Mouse (Mus musculus) megakaryocyte, adult 5-6 weeks (primary cell): Measurements from ENCODE around the gene Lyl1. TPM values are rescaled to one million over a fixed set of nuclear protein-coding genes. Genes with fewer than 3 reads are reported as not detected.

Experiments
- ATAC-seq: 2 replicates; pipeline ENCODE4 v1.8.0; 2016; ENCODE audit warnings: mild to moderate bottlenecking, inconsistent platforms; ENCODE audit not compliant: poor library complexity, severe bottlenecking
- total RNA-seq, 2 experiments: library from RNA; stranded (forward) in 1 of 2; stranded (reverse) in 1 of 2; fragments of 153-499, 151-499 nt in 1 of 2; fragments of 221-1000, 200-1000 nt in 1 of 2; gene quantifications; 2 replicates each; pipeline versions ENCODE4 v1.2.3 to v1.2.4; 2015 to 2017

Gene Lyl1
- total RNA-seq, 2 experiments from 2014 or later, result 62.0 to 69.9 TPM

DNA sequence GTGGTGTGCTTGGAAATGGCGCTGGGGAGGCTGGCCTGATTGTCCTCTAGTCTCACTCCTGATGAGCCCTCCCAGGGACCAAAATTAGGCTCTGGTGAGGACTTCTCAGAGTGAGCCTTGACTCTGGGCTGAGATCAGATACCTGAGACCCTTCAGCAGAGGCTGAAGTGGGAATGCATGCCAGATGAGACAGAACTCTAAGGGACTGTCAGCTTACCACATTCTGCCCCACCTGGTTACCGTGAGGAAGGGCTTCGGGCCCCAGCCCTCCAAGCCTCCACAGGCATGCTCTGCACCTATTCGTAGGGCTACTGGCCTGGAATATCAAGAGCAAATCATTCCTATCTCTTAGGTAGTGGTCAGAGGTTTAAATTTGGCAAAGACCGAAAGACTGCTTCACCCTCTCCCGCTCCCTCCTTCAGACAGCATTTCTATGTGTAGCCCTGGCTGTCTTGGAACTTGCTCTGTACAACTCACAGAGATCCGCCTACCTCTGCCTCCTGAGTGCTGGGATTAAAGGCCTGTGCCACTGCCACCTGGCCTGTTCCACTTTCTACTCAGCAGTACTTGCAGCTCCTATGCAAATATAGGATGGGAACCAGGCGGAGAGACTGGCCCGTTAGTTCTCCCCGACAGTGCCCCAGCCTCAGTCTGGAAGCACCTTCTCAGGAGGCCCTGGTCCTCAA is 37.6 kb downstream of the Lyl1 start:
- ATAC-seq, result no peak

DNA sequence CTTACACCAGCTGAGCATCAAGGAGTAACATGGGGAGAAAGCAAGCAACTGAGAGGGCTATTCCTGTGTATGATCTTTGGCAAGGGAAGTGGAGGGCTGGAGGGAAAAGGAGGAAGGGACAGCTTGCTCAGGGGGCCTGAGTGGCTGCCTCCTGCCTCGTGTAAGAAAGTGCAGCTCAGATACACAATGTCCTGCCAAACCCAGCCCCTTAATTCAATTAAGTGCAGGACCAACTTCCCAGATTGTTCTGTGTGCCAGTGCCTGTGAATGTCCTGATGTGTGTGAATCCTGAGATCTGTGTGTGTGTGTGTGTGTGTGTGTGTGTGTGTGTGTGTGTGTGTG is 38.1 kb downstream of the Lyl1 start:
- no peak for ATAC-seq

GRCm38 (mm10) chr8:84740895-84741843 is 39.9 kb downstream of the Lyl1 start:
- no peak for ATAC-seq

DNA sequence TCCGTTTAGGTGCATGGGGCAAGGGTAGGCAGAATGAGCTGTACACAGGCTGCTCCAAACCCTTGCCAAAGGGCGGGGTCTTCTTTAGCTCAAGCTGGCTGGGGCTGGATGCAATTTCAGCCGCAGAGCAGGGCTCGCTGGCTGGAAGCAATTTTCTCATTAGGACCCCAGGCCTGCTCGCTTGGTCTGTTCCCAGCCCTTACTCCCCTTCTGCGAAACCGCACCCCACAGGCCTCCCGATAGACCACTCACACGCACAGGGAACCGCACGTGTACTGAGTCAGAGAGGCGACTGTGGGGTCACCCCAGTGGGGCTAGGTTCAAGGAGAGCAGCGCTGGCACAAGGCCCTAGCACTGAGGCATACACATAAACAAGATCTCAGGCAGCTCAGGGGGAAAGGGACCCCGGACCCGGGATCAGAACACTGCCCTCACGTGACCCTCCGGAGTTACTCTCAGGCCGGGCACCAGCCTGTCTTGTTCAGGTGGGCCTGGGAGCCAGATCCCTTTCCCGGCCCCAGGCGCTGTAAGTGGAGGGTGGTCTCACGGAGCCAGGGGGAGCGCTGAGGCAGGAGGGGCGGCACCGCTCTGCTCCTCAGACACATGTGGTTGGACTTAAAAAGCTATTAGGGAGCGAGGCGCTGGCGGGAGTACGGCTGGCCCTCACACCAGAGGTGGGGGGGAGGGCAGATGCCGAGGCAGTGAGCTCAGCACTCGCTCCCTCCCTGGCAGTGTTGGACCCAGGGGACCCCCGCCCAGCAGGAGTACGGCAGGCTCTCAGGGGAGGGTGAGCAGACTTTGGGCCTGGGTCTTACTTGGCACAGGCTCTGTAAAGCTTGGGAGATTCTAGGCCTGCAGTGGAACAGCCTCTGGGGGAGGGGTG is 41.2 kb downstream of the Lyl1 start:
- ATAC-seq, result no peak

- no peak for ATAC-seq
Measured at GRCm38 (mm10) chr8:84743054-84743415, 41.8 kb downstream of the Lyl1 start.

GRCm38 (mm10) chr8:84743517-84744420 is 42.5 kb downstream of the Lyl1 start:
- ATAC-seq, result no peak

DNA sequence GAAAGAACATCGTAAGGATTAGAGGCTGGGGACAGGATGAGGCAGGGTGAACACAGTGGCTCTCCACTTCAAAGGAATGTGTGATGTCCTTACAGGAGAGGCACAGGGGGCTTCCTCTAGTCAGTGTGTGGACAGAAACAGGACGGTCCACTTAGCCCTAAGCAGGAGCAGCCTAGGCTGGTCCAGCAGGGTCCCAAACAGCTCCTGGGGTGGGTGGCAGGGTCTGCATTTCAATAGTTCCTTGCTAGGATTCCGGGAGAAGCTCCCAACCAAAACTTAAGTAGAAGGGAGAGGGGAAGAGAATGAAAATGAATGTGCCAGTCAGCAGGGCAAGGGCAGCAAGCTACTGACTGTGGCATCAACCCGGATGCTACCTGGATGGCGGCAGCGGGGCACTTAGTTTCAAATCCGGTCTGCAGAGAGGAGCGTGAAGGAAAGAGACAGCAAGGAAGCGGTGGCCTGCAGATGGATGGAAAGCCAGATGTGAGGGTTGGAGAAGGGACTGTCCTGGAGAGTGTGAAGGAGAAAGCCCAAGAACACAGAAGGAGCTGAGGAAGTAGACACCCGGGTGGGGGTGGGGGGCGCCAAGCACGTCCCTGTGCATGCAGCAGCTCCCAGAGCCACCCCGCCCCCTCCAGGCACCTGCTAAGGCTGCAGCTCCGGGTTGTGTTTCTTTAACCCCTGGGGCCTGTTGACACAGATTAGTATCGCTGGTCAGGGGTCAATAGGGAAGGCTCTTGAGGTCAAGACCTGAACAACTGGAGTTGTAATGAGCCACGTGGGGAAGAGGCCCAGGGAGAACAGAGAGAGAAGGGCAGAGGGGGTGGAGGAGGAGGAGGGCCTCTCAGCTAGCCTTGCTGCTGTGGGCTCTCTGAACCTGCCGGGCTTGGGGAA is 44.0 kb downstream of the Lyl1 start:
- ATAC-seq, result no peak; the same call in 1 of the 2 replicates

DNA sequence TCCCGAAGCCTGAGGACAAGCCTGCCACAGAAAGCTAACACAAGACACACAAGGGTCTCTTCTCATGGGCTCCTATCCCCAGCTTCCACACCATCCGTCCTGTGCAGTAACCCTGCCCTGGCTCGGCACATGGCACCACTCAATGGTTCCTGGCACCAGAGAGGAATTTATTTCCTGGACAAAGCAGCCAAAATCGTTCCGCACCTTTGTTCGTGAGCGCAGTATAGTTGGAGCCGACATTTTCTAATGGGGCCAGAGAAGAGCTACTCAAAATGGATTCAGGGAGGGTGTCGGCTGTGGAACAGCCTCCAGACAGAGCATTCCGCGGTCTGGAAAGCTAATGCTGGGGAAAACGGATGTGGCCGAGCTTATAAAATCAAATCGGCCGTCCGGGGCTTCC is 48.3 kb downstream of the Lyl1 start:
- ATAC-seq, result no peak

DNA sequence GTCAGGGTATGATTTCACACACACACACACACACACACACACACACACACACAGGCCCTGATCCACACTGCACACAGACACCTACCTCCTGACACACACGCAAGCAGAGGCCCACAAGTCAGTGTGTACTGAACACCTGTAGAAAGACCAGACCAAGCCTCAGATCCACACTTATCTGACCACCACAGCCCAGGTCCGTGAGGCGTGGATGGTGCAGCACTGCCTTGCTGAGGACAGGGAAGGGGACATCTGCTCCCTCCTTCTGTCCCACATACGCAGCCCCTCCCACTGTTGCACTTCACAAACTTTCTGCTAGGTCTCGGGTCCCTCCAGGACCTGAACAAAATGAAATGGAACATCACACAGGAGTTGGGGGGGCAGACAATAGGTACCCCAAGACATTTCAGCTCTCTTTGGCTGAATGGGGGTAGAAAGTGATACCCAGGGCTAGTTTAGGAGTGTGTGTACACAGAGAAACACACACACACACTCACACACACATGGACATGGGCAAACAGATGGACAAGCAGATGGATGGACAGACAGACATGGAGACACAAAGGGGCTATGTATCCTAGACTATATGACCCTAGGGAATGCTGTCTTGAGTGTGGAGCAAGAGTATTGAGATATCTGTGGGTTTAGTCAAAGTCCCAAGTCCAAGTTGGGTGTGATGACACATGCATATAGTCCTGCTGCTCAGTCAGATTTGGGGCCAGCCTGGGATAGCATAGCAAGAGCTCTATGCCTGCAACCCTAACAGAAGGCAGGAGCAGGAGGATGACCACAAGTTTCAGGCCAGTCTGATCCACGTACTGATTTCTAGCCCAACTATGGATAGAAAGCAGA is 51.7 kb downstream of the Lyl1 start:
- ATAC-seq, result no peak

Other genes with a start within 250 kb of the Lyl1 start
- 86.1 and 87.5 TPM in 2 replicates for gene Ier2, start 38.6 kb upstream of the Lyl1 start, total RNA-seq (2015)
- gene Ier2, start 38.6 kb upstream of the Lyl1 start, total RNA-seq (2017), result 62.7 and 65.3 TPM in 2 replicates
- gene Trmt1, start 15.2 kb upstream of the Lyl1 start, total RNA-seq (2015), result 29.5 and 35.9 TPM in 2 replicates
- gene Trmt1, start 15.2 kb upstream of the Lyl1 start, total RNA-seq (2017), result 37.6 and 40.4 TPM in 2 replicates
- 42.8 and 43.0 TPM in 2 replicates for gene Nacc1, start 13.6 kb upstream of the Lyl1 start, total RNA-seq (2015)
- 31.8 and 36.8 TPM in 2 replicates for gene Nacc1, start 13.6 kb upstream of the Lyl1 start, total RNA-seq (2017)
- gene G430095P16Rik, start 21.6 kb downstream of the Lyl1 start, total RNA-seq (2015), result 40.4 and 45.2 TPM in 2 replicates
- gene G430095P16Rik, start 21.6 kb downstream of the Lyl1 start, total RNA-seq (2017), result 20.6 and 25.5 TPM in 2 replicates
- gene Nfix, start 98.9 kb downstream of the Lyl1 start, total RNA-seq (2015), result 23.8 and 26.9 TPM in 2 replicates
- gene Nfix, start 98.9 kb downstream of the Lyl1 start, total RNA-seq (2017), result 7.7 and 17.0 TPM in 2 replicates
- 1.4 and 2.6 TPM in 2 replicates for gene Dand5, start 121.4 kb downstream of the Lyl1 start, total RNA-seq (2015)
- 0.28 and 4.4 TPM in 2 replicates for gene Dand5, start 121.4 kb downstream of the Lyl1 start, total RNA-seq (2017)
- gene Gadd45gip1, start 130.1 kb downstream of the Lyl1 start, total RNA-seq (2015), result 6.3 and 6.6 TPM in 2 replicates
- gene Gadd45gip1, start 130.1 kb downstream of the Lyl1 start, total RNA-seq (2017), result 13.9 and 20.5 TPM in 2 replicates
- gene Rad23a, start 139.2 kb downstream of the Lyl1 start, total RNA-seq (2015), result 35.6 and 36.9 TPM in 2 replicates
- gene Rad23a, start 139.2 kb downstream of the Lyl1 start, total RNA-seq (2017), result 27.6 and 29.5 TPM in 2 replicates
- 163 and 187 TPM in 2 replicates for gene Calr, start 145.5 kb downstream of the Lyl1 start, total RNA-seq (2015)
- gene Calr, start 145.5 kb downstream of the Lyl1 start, total RNA-seq (2017), result 821 and 830 TPM in 2 replicates
- gene Farsa, start 155.5 kb downstream of the Lyl1 start, total RNA-seq (2015), result 11.6 and 17.3 TPM in 2 replicates
- gene Farsa, start 155.5 kb downstream of the Lyl1 start, total RNA-seq (2017), result 49.7 and 53.4 TPM in 2 replicates
- 67.7 and 97.1 TPM in 2 replicates for gene Syce2, start 170.7 kb downstream of the Lyl1 start, total RNA-seq (2015)
- 46.2 and 47.5 TPM in 2 replicates for gene Syce2, start 170.7 kb downstream of the Lyl1 start, total RNA-seq (2017)
- 7.4 and 8.8 TPM in 2 replicates for gene Gcdh, start 192.5 kb downstream of the Lyl1 start, total RNA-seq (2015)
- 9.7 and 11.9 TPM in 2 replicates for gene Gcdh, start 192.5 kb downstream of the Lyl1 start, total RNA-seq (2017)
- gene Klf1, start 200.5 kb downstream of the Lyl1 start, total RNA-seq (2015), result 2.0 and 5.2 TPM in 2 replicates
- gene Klf1, start 200.5 kb downstream of the Lyl1 start, total RNA-seq (2017), result 1.8 and 8.7 TPM in 2 replicates
- gene Dnase2a, start 207.1 kb downstream of the Lyl1 start, total RNA-seq (2015), result 15.2 and 30.1 TPM in 2 replicates
- gene Dnase2a, start 207.1 kb downstream of the Lyl1 start, total RNA-seq (2017), result 27.4 and 39.0 TPM in 2 replicates
- gene Mast1, start 235.9 kb downstream of the Lyl1 start, total RNA-seq (2015), result 0.02 TPM in 1 of 2 replicates, not detected in the other
- gene Mast1, start 235.9 kb downstream of the Lyl1 start, total RNA-seq (2017), result 0.07 and 0.08 TPM in 2 replicates
- gene Rtbdn, start 245.5 kb downstream of the Lyl1 start, total RNA-seq (2015), result not detected in 2 replicates
- not detected in 2 replicates for gene Rtbdn, start 245.5 kb downstream of the Lyl1 start, total RNA-seq (2017)